Mouse (Mus musculus) thymus, postnatal 10 days (tissue): Measurements from ENCODE around the gene Lrrn4.
A peak's percentile ranks its signal among the peaks of the same experiment; 100 is the strongest.

Source experiments
- DNase-seq, 2 experiments: peaks; one replicate each; pipeline ENCODE4 v3.0.0; 2021; ENCODE audit warnings: low spot score in 2 of 2

The Lrrn4 gene

GRCm38 (mm10) chr2:132870286-132870685 is 10.4 kb downstream of the Lrrn4 start:
- no peak for DNase-seq

- DNase-seq, result no peak
These were observed 11.0 kb downstream of the Lrrn4 start for GRCm38 (mm10) chr2:132869682-132870081.

- DNase-seq, result no peak
These were observed 13.2 kb downstream of the Lrrn4 start for GRCm38 (mm10) chr2:132867521-132867920.

- DNase-seq, result no peak
These were observed 17.4 kb downstream of the Lrrn4 start for GRCm38 (mm10) chr2:132863325-132863724.

GRCm38 (mm10) chr2:132861456-132861855 is 19.2 kb downstream of the Lrrn4 start:
- no peak for DNase-seq

GRCm38 (mm10) chr2:132860435-132860834 is 20.3 kb downstream of the Lrrn4 start:
- no peak for DNase-seq

- no peak for DNase-seq
These were observed 24.4 kb downstream of the Lrrn4 start for GRCm38 (mm10) chr2:132856333-132856732.

GRCm38 (mm10) chr2:132853051-132853450 is 27.6 kb downstream of the Lrrn4 start:
- DNase-seq, result no peak

GRCm38 (mm10) chr2:132849141-132849540 is 31.6 kb downstream of the Lrrn4 start:
- no peak for DNase-seq

GRCm38 (mm10) chr2:132848361-132848760 is 32.3 kb downstream of the Lrrn4 start:
- no peak for DNase-seq

- DNase-seq, result no peak
These were observed 33.1 kb downstream of the Lrrn4 start for GRCm38 (mm10) chr2:132847581-132847980.

GRCm38 (mm10) chr2:132846407-132847358 is 34.0 kb downstream of the Lrrn4 start, which contains the start of gene Crls1:
TSS of gene Crls1 (plus strand) at chr2:132846666.
- peak; percentile 94 to 99 for DNase-seq

GRCm38 (mm10) chr2:132841071-132841470 is 39.6 kb downstream of the Lrrn4 start:
- no peak for DNase-seq
